Mouse (Mus musculus): ENCODE results near the gene Tmed6. TPM values are rescaled to one million over a fixed set of nuclear protein-coding genes. Genes with fewer than 3 reads are reported as not detected.

Tmed6 gene
- not detected in 2 replicates for polyA plus RNA-seq (2014; fragmentation: Nextera tagmentation; extraction: Ambion mirVana)

- no peaks in the 10 kb centered on the region for H3K9me3 ChIP-seq (ENCODE audit: control insufficient read depth, low read length)
- H3K27me3 ChIP-seq (ENCODE audit: control insufficient read depth, insufficient read depth, low read length): no peaks in the 10 kb centered on the region
- H3K27ac ChIP-seq (ENCODE audit: low read depth, low read length): no peak within 1 kb of the TSS
- no peak for ATAC-seq (ENCODE audit: low FRiP score)
- H3K36me3 ChIP-seq (ENCODE audit: control insufficient read depth, insufficient read depth, low read length): no peaks in the 10 kb centered on the region
- DNase-seq (ENCODE audit: low spot score): no peak
- no peak within 1 kb of the TSS for H3K9ac ChIP-seq (ENCODE audit: low read depth, low read length)
- 62% methylated on average over 17 of the region's 17 CpGs for WGBS
- no peak within 1 kb of the TSS for H3K4me2 ChIP-seq (replicated peaks; ENCODE audit: low read depth, low read length)
- H3K4me3 ChIP-seq (ENCODE audit: low read depth, low read length): no peak within 1 kb of the TSS
- no peaks in the 10 kb centered on the region for H3K4me1 ChIP-seq (replicated peaks; ENCODE audit: control insufficient read depth, insufficient read depth, low read length)
Observed at GRCm38 (mm10) chr8:107065511-107066496, at the start of gene Tmed6. TSS of gene Tmed6 (minus strand) at chr8:107065644.

- DNase-seq (ENCODE audit: low spot score): no peak
- Histone ChIP-seq H3K4me1 (replicated peaks; ENCODE audit: control insufficient read depth, insufficient read depth, low read length) (no peaks in the 10 kb centered on the region), H3K4me2 (replicated peaks; ENCODE audit: low read depth, low read length) (no peak overlapping the region), H3K9me3 (ENCODE audit: control insufficient read depth, low read length) (no peaks in the 10 kb centered on the region), H3K4me3 (ENCODE audit: low read depth, low read length) (no peak overlapping the region), H3K27ac (ENCODE audit: low read depth, low read length) (no peak overlapping the region), H3K9ac (ENCODE audit: low read depth, low read length) (no peak overlapping the region), H3K27me3 (ENCODE audit: control insufficient read depth, insufficient read depth, low read length) (no peaks in the 10 kb centered on the region), H3K36me3 (ENCODE audit: control insufficient read depth, insufficient read depth, low read length) (no peaks in the 10 kb centered on the region)
- WGBS: 74% methylated on average over 10 of the region's 10 CpGs
- no peak for ATAC-seq (ENCODE audit: low FRiP score)
Observed at GRCm38 (mm10) chr8:107115008-107115320, 49.5 kb upstream of the Tmed6 start.

- DNase-seq (ENCODE audit: low spot score): no peak
- H3K9ac ChIP-seq (ENCODE audit: low read depth, low read length): no peak overlapping the region
Observed at GRCm38 (mm10) chr8:107114150-107115007, 48.9 kb upstream of the Tmed6 start.

GRCm38 (mm10) chr8:107113209-107113608 is 47.8 kb upstream of the Tmed6 start:
- DNase-seq (ENCODE audit: low spot score) (no peak), ATAC-seq (ENCODE audit: low FRiP score) (no peak)
- 41% methylated on average over 4 of the region's 4 CpGs for WGBS
- Histone ChIP-seq H3K4me2 (replicated peaks; ENCODE audit: low read depth, low read length) (no peak overlapping the region), H3K27me3 (ENCODE audit: control insufficient read depth, insufficient read depth, low read length) (no peaks in the 10 kb centered on the region), H3K36me3 (ENCODE audit: control insufficient read depth, insufficient read depth, low read length) (no peaks in the 10 kb centered on the region), H3K4me1 (replicated peaks; ENCODE audit: control insufficient read depth, insufficient read depth, low read length) (no peaks in the 10 kb centered on the region), H3K27ac (ENCODE audit: low read depth, low read length) (no peak overlapping the region), H3K9me3 (ENCODE audit: control insufficient read depth, low read length) (no peaks in the 10 kb centered on the region), H3K9ac (ENCODE audit: low read depth, low read length) (no peak overlapping the region), H3K4me3 (ENCODE audit: low read depth, low read length) (no peak overlapping the region)

More at GRCm38 (mm10) chr8:107114150-107115007, 48.9 kb upstream of the Tmed6 start:
- ATAC-seq (ENCODE audit: low FRiP score): no peak
- H3K4me1 ChIP-seq (replicated peaks; ENCODE audit: control insufficient read depth, insufficient read depth, low read length): no peaks in the 10 kb centered on the region
- H3K27ac ChIP-seq (ENCODE audit: low read depth, low read length): no peak overlapping the region
- WGBS: 68% methylated on average over 19 of the region's 19 CpGs
- no peaks in the 10 kb centered on the region for H3K9me3 ChIP-seq (ENCODE audit: control insufficient read depth, low read length)
- no peaks in the 10 kb centered on the region for H3K27me3 ChIP-seq (ENCODE audit: control insufficient read depth, insufficient read depth, low read length)
- H3K4me3 ChIP-seq (ENCODE audit: low read depth, low read length): no peak overlapping the region
- H3K36me3 ChIP-seq (ENCODE audit: control insufficient read depth, insufficient read depth, low read length): no peaks in the 10 kb centered on the region
- H3K4me2 ChIP-seq (replicated peaks; ENCODE audit: low read depth, low read length): no peak overlapping the region

- Histone ChIP-seq H3K4me3 (ENCODE audit: low read depth, low read length) (no peak overlapping the region), H3K27ac (ENCODE audit: low read depth, low read length) (no peak overlapping the region), H3K4me1 (replicated peaks; ENCODE audit: control insufficient read depth, insufficient read depth, low read length) (no peaks in the 10 kb centered on the region), H3K36me3 (ENCODE audit: control insufficient read depth, insufficient read depth, low read length) (no peaks in the 10 kb centered on the region), H3K27me3 (ENCODE audit: control insufficient read depth, insufficient read depth, low read length) (no peaks in the 10 kb centered on the region), H3K9ac (ENCODE audit: low read depth, low read length) (no peak overlapping the region), H3K4me2 (replicated peaks; ENCODE audit: low read depth, low read length) (no peak overlapping the region), H3K9me3 (ENCODE audit: control insufficient read depth, low read length) (no peaks in the 10 kb centered on the region)
- 93% methylated on average over 10 of the region's 11 CpGs for WGBS
- ATAC-seq (ENCODE audit: low FRiP score): no peak
- DNase-seq (ENCODE audit: low spot score): no peak
Observed at GRCm38 (mm10) chr8:107111340-107112105, 46.1 kb upstream of the Tmed6 start.

GRCm38 (mm10) chr8:107110629-107111330 is 45.3 kb upstream of the Tmed6 start:
- no peak overlapping the region for H3K27ac ChIP-seq (ENCODE audit: low read depth, low read length)
- no peak for ATAC-seq (ENCODE audit: low FRiP score)
- H3K4me1 ChIP-seq (replicated peaks; ENCODE audit: control insufficient read depth, insufficient read depth, low read length): no peaks in the 10 kb centered on the region
- no peak for DNase-seq (ENCODE audit: low spot score)
- no peak overlapping the region for H3K4me3 ChIP-seq (ENCODE audit: low read depth, low read length)
- 71% methylated on average over 9 of the region's 9 CpGs for WGBS
- H3K9ac ChIP-seq (ENCODE audit: low read depth, low read length): no peak overlapping the region
- H3K27me3 ChIP-seq (ENCODE audit: control insufficient read depth, insufficient read depth, low read length): no peaks in the 10 kb centered on the region
- no peaks in the 10 kb centered on the region for H3K36me3 ChIP-seq (ENCODE audit: control insufficient read depth, insufficient read depth, low read length)
- H3K4me2 ChIP-seq (replicated peaks; ENCODE audit: low read depth, low read length): no peak overlapping the region
- H3K9me3 ChIP-seq (ENCODE audit: control insufficient read depth, low read length): no peaks in the 10 kb centered on the region

GRCm38 (mm10) chr8:107109816-107110435 is 44.5 kb upstream of the Tmed6 start:
- 80% methylated on average over 5 of the region's 5 CpGs for WGBS
- H3K4me3 ChIP-seq (ENCODE audit: low read depth, low read length): no peak overlapping the region
- no peak overlapping the region for H3K9ac ChIP-seq (ENCODE audit: low read depth, low read length)
- no peaks in the 10 kb centered on the region for H3K4me1 ChIP-seq (replicated peaks; ENCODE audit: control insufficient read depth, insufficient read depth, low read length)
- ATAC-seq (ENCODE audit: low FRiP score): no peak
- H3K9me3 ChIP-seq (ENCODE audit: control insufficient read depth, low read length): no peaks in the 10 kb centered on the region
- H3K27ac ChIP-seq (ENCODE audit: low read depth, low read length): no peak overlapping the region
- no peak overlapping the region for H3K4me2 ChIP-seq (replicated peaks; ENCODE audit: low read depth, low read length)
- no peaks in the 10 kb centered on the region for H3K27me3 ChIP-seq (ENCODE audit: control insufficient read depth, insufficient read depth, low read length)
- no peaks in the 10 kb centered on the region for H3K36me3 ChIP-seq (ENCODE audit: control insufficient read depth, insufficient read depth, low read length)
- no peak for DNase-seq (ENCODE audit: low spot score)

Data from hindbrain, embryonic 11.5 days (tissue).